Mouse (Mus musculus): ENCODE results near the gene Tmem131. TPM values are rescaled to one million over a fixed set of nuclear protein-coding genes. Genes with fewer than 3 reads are reported as not detected.

The Tmem131 gene
- total and polyA plus RNA-seq, 3 experiments = 9.7 to 39.9 (median 11.5) TPM

- no peak overlapping the region for H3K27ac ChIP-seq (ENCODE audit: insufficient read depth, low read depth)
- no peaks in the 10 kb centered on the region for H3K9me3 ChIP-seq (replicated peaks; ENCODE audit: low read length)
- TF ChIP-seq ETS1 (conservative IDR thresholded peaks at IDR 0.05; ENCODE audit: low read depth, low read length) (no peak), JUN (IDR thresholded peaks at IDR 0.05; ENCODE audit: insufficient read depth, low read depth, low read length) (no peak), MEF2A (IDR thresholded peaks at IDR 0.05; ENCODE audit: borderline replicate concordance, low read depth, low read length) (no peak), RAD21 (IDR thresholded peaks at IDR 0.05; ENCODE audit: low read depth, low read length) (no peak), CHD1 (IDR thresholded peaks at IDR 0.05; ENCODE audit: low read depth, low read length) (no peak), POLR2AphosphoS2 (IDR thresholded peaks at IDR 0.05; ENCODE audit: low read depth, low read length) (no peak), CHD2 (IDR thresholded peaks at IDR 0.05; ENCODE audit: low read length) (no peak), BHLHE40 (IDR thresholded peaks at IDR 0.05; ENCODE audit: low read depth, low read length) (peak; percentile 20; the same call in 1 of the 2 replicates), JUND (conservative IDR thresholded peaks at IDR 0.05; ENCODE audit: low read depth, low read length) (no peak), USF1 (IDR thresholded peaks at IDR 0.05; ENCODE audit: low read depth, low read length) (peak; percentile 54)
- no peaks in the 10 kb centered on the region for H3K27me3 ChIP-seq (replicated peaks)
- H3K4me1 ChIP-seq (ENCODE audit: control insufficient read depth in 1 of 2, insufficient read depth in 2 of 2) = peaks cover 4 to 14% of the 10 kb centered on the region in 2 experiments; a peak in 3 of 4 replicates
- dilution Hi-C loops (cut with MboI; ENCODE audit: extremely low pct_ligation_motif_present, extremely low pct_unique_long_range_greater_than_20kb, low sequenced_read_pairs) = no loop called here
- DNase-seq (ENCODE audit: extremely low read depth) = no peak
- H3K36me3 ChIP-seq (replicated peaks in 1 of 2; ENCODE audit: control insufficient read depth in 1 of 2, insufficient read depth in 1 of 2, low read length in 1 of 2) = no peaks in the 10 kb centered on the region
- in situ Hi-C loops (cut with MboI; ENCODE audit: low pct_ligation_motif_present, low pct_unique_long_range_greater_than_20kb, low sequenced_read_pairs) = loop anchor here (5.0 kb wide), 1 partner anchor 40 kb away; no protein-coding TSS in a partner anchor
- no peaks in the 10 kb centered on the region for H3K79me2 ChIP-seq (replicated peaks; ENCODE audit: control insufficient read depth, extremely low read depth, insufficient read depth, poor library complexity, severe bottlenecking)
- no peak overlapping the region for H3K4me3 ChIP-seq (replicated peaks in 1 of 3; ENCODE audit: low read depth in 2 of 3, low read length in 2 of 3, poor library complexity in 1 of 3)
- H3K9ac ChIP-seq (ENCODE audit: insufficient read depth, low read depth) = no peak overlapping the region
- H3K4me2 ChIP-seq (ENCODE audit: insufficient read depth, low read depth, poor library complexity, severe bottlenecking) = peak overlapping the region; percentile 33; the same call in 1 of the 2 replicates
These were observed 4.0 kb upstream of the Tmem131 start for GRCm38 (mm10) chr1:36947448-36947847.

DNA sequence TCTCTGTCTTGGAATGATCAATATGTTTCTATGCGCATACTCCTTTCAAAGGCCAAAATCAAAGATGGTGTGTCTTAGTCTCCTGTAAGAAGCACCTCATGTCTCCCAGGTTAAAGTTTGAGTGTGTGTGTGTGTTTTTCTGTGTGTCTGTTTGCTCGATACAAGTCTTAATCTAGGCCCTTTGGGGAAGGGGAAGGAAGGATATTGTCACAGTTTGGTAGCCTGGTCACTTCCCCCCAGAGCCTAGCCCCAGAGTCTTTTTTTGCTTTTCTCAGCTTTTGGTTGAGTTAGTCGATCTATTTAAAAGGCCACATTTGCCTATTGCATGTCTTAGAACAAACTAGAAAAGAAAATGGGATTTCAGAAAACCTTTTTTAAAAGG is 3.1 kb downstream of the Tmem131 start:
- H3K4me3 ChIP-seq (replicated peaks in 1 of 3; ENCODE audit: low read depth in 2 of 3, low read length in 2 of 3, poor library complexity in 1 of 3) = peak overlapping the region; percentile 79 to 95 (median 79)
- TF ChIP-seq POLR2AphosphoS2 (IDR thresholded peaks at IDR 0.05; ENCODE audit: low read depth, low read length) = no peak
- dilution Hi-C loops (cut with MboI; ENCODE audit: extremely low pct_ligation_motif_present, extremely low pct_unique_long_range_greater_than_20kb, low sequenced_read_pairs) = no loop called here
- peak overlapping the region; percentile 59 for H3K4me2 ChIP-seq (ENCODE audit: insufficient read depth, low read depth, poor library complexity, severe bottlenecking)
- H3K4me1 ChIP-seq (ENCODE audit: control insufficient read depth in 1 of 2, insufficient read depth in 2 of 2) = peaks cover 8 to 42% of the 10 kb centered on the region in 2 experiments; a peak in 3 of 4 replicates
- in situ Hi-C loops (cut with MboI; ENCODE audit: low pct_ligation_motif_present, low pct_unique_long_range_greater_than_20kb, low sequenced_read_pairs) = no loop called here
- H3K9ac ChIP-seq (ENCODE audit: insufficient read depth, low read depth) = peak overlapping the region; percentile 39
- H3K27ac ChIP-seq (ENCODE audit: insufficient read depth, low read depth) = no peak overlapping the region
- H3K27me3 ChIP-seq (replicated peaks) = no peaks in the 10 kb centered on the region
- H3K79me2 ChIP-seq (replicated peaks; ENCODE audit: control insufficient read depth, extremely low read depth, insufficient read depth, poor library complexity, severe bottlenecking) = peaks cover 24% of the 10 kb centered on the region
- no peaks in the 10 kb centered on the region for H3K9me3 ChIP-seq (replicated peaks; ENCODE audit: low read length)
- no peak for DNase-seq (ENCODE audit: extremely low read depth)
- no peaks in the 10 kb centered on the region for H3K36me3 ChIP-seq (replicated peaks in 1 of 2; ENCODE audit: control insufficient read depth in 1 of 2, insufficient read depth in 1 of 2, low read length in 1 of 2)

DNA sequence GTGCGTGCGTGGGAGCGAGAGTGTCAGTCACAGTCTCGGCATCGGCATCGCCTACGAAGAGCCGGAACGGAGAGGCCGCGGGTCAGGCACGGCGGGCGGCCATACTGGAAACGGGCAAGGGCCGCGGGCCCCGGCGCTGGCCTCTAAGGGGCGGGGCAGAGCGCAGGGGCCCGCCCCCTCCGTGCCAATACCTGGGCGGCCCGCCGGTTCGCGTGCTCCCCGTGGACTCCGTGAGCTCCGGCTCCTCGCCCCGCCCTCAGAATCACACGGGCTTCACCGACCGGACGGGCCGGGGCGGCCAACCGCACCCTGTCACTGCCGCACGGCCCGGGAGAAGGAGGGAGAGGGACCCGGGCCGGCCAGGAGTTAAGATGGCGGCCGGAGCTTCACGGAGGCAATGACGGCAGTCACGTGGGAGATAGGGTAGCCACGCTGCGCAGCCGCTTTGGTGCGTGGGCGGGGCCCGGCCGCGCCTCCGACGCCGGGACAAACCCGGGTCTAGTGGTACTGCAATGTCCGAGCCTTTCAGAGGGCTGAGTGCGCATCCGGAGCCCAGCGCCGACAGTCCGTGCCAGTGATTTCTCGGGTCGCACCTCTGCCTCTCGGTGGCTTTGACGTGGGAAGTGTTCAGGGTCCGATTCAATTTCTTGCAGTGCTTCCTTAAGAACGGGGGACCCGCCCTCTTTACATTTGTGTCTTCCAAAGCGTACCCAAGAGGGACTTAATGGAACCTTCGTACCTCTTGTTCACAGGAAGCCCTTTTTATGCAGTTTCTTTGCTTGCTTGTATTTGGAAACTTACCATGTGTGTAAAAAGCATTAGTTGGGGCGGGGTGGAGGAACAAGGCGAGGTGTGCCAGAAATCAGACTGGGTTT is 3.7 kb downstream of the Tmem131 start:
- H3K9ac ChIP-seq (ENCODE audit: insufficient read depth, low read depth) = peak overlapping the region; percentile 89
- peaks cover 29% of the 10 kb centered on the region for H3K79me2 ChIP-seq (replicated peaks; ENCODE audit: control insufficient read depth, extremely low read depth, insufficient read depth, poor library complexity, severe bottlenecking)
- peak overlapping the region; percentile 79 to 95 (median 79) for H3K4me3 ChIP-seq (replicated peaks in 1 of 3; ENCODE audit: low read depth in 2 of 3, low read length in 2 of 3, poor library complexity in 1 of 3)
- peaks cover 9 to 48% of the 10 kb centered on the region in 2 experiments; a peak in 3 of 4 replicates for H3K4me1 ChIP-seq (ENCODE audit: control insufficient read depth in 1 of 2, insufficient read depth in 2 of 2)
- in situ Hi-C loops (cut with MboI; ENCODE audit: low pct_ligation_motif_present, low pct_unique_long_range_greater_than_20kb, low sequenced_read_pairs) (no loop called here), dilution Hi-C loops (cut with MboI; ENCODE audit: extremely low pct_ligation_motif_present, extremely low pct_unique_long_range_greater_than_20kb, low sequenced_read_pairs) (no loop called here)
- H3K27ac ChIP-seq (ENCODE audit: insufficient read depth, low read depth) = peak overlapping the region; percentile 56
- no peaks in the 10 kb centered on the region for H3K9me3 ChIP-seq (replicated peaks; ENCODE audit: low read length)
- H3K4me2 ChIP-seq (ENCODE audit: insufficient read depth, low read depth, poor library complexity, severe bottlenecking) = peak overlapping the region; percentile 59
- H3K36me3 ChIP-seq (replicated peaks in 1 of 2; ENCODE audit: control insufficient read depth in 1 of 2, insufficient read depth in 1 of 2, low read length in 1 of 2) = peaks cover 0 to 1% of the 10 kb centered on the region in 2 experiments
- no peaks in the 10 kb centered on the region for H3K27me3 ChIP-seq (replicated peaks)
- DNase-seq (ENCODE audit: extremely low read depth) = peak; percentile 87
- TF ChIP-seq JUN (IDR thresholded peaks at IDR 0.05; ENCODE audit: insufficient read depth, low read depth, low read length) (no peak), TCF12 (IDR thresholded peaks at IDR 0.05; ENCODE audit: low read depth, low read length) (peak; percentile 84), CHD2 (IDR thresholded peaks at IDR 0.05; ENCODE audit: low read length) (no peak), TBP (conservative IDR thresholded peaks at IDR 0.05; ENCODE audit: low read depth, low read length) (peak; percentile 67; the same call in 1 of the 2 replicates), RAD21 (IDR thresholded peaks at IDR 0.05; ENCODE audit: low read depth, low read length) (no peak), NELFE (IDR thresholded peaks at IDR 0.05; ENCODE audit: low read depth, low read length) (peak; percentile 50), BHLHE40 (IDR thresholded peaks at IDR 0.05; ENCODE audit: low read depth, low read length) (peak; percentile 61; the same call in 1 of the 2 replicates), IRF4 (IDR thresholded peaks at IDR 0.05; ENCODE audit: low read depth, low read length) (no peak), MAX (IDR thresholded peaks at IDR 0.05; ENCODE audit: low read length) (peak; percentile 89), USF1 (IDR thresholded peaks at IDR 0.05; ENCODE audit: low read depth, low read length) (peak; percentile 97), ZMIZ1 (IDR thresholded peaks at IDR 0.05; ENCODE audit: low read depth, low read length) (peak; percentile 74), USF2 (conservative IDR thresholded peaks at IDR 0.05; ENCODE audit: low read depth, low read length) (peak; percentile 95), RCOR1 (conservative IDR thresholded peaks at IDR 0.05; ENCODE audit: low read depth, low read length) (no peak; the same call in 1 of the 2 replicates), MEF2A (IDR thresholded peaks at IDR 0.05; ENCODE audit: borderline replicate concordance, low read depth, low read length) (no peak; the same call in 1 of the 2 replicates), JUND (conservative IDR thresholded peaks at IDR 0.05; ENCODE audit: low read depth, low read length) (no peak), ZNF384 (IDR thresholded peaks at IDR 0.05; ENCODE audit: low read depth, low read length) (no peak), ZC3H11A (IDR thresholded peaks at IDR 0.05; ENCODE audit: low read depth, low read length) (no peak), POLR2AphosphoS2 (IDR thresholded peaks at IDR 0.05; ENCODE audit: low read depth, low read length) (0 out of 2 replicates have a peak, but pooled peaks have one; percentile 42)

All from CH12.LX (cell line).